Mouse (Mus musculus) cerebellum, adult 18-20 months (tissue): ENCODE measurements at regions not wholly inside any gene's neighbourhood (a gene's known extent, or its start where the extent isn't known, plus 50 kb on each side); places are given as distances from the start of the nearest gene placed in this dataset.

ENCODE experiments used
- DNase-seq, 2 experiments: peaks; one replicate each; pipeline ENCODE4 v3.0.0; 2021

GRCm38 (mm10) chr5:118978921-118979630 is 418.6 kb downstream of the Med13l start:
- DNase-seq: no peak

GRCm38 (mm10) chr5:118981046-118981445 is 420.6 kb downstream of the Med13l start:
- no peak for DNase-seq

DNA sequence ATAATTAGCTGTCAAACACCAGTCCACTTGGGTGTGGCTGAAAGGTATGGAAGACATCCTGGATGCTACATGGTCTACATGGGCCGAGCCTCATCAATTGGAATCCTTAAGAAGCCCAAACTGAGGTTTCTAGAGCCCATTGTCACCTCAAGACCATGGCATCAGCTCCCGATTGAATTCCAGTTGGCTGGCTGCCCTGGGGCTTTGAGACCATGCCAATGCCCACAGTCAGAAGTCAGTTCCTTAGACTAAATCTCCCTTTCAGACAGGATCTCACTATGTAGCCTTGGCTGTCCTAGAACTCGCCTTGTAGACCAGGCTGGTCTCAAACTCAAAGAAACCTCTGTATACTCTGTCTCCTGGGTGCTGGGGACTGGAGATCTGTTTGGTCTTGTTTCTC is 423.8 kb downstream of the Med13l start:
- no peak for DNase-seq

DNA sequence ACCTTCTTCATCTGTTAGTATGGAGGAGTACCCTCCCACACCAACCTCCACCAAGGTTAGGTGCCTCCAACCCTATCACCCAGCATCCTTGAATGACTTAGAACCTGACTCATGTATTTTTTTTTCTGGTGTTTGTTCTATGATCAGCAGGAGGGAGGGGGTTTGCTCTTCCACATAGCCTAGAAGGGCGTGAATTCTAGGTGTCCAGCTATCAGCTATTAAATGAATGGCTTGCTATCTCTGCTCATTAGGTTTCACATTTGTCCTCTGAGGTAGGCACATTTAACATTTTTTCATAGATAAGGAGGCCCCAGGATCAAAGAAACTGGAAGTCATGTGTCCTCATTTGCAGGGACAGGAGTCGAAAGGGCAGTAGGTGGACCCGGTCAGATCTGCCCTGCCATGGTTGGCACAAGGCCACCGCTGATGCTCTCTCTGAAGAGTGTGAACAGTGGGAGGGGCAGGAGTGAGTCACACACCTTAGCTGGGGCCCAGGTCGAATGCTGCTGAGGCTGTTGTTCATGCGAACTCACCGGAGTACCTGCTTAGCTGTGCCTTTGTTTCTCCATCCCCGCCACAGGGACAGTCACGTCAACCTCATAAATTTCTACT is 424.4 kb downstream of the Med13l start:
- DNase-seq: no peak

DNA sequence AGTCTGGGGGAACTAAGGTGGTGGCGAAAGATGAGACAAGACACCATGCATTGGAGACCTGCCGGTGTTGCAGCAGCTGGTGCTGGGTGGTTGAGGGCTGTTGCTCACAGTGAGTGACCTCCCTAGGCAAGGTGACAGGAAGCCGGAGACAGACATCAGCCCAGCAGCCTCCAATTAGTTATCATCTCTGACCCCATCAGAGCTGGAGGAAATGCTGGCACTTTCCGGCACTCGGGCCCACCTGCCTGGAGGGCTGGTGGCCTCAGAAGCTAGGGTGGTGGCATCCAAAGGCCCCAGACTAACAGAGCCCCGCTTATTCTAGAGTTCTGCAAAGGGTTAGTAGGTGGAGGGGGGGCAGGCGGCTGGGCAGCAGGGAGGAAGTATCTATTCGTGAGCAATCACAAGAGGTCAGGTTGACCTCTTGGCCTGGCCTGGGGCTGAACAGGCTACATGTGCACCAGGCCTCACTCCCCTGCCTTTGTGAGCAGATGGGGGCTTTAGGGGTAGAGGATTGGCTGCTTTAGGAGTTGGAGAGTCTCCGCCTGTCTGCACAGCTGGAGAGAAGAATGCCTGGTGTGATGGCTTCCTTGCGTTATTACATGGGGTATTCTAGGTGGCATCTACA is 427.0 kb downstream of the Med13l start:
- DNase-seq: no peak

GRCm38 (mm10) chr5:118999124-118999523 is 438.6 kb downstream of the Med13l start:
- DNase-seq: no peak

DNA sequence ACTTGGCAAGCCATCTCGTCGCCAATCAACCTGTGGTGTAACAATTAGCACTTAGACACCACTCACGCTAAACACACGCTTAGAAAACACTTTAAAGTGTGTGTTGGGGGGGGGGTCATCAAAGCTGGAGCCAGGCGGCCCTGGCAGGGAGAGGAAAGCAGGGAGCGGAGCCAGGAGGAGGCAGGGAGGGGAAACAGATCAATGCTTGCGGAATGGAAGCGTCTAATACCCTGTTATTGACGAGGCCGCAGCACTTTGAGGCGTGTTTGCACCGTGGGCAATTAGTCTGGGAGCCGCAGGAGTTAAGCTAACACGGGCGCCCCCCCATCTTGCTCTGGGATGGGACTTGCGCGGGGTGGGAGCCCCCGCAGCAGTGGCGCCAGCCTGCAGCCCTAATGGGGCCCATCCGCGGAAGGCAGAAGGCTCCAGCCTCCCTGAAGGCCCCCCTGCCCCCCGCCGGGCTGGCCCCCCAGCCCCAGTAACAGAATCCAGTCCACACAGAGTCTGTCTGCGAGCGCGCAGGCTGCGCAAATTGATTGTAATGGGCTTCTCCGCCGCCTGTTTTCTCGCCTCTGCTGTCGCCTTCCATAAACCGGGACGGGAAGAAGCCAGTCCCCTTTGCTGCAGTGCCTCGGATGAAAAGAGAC is 445.5 kb downstream of the Med13l start:
- DNase-seq: no peak

GRCm38 (mm10) chr5:119010048-119010447 is 449.6 kb downstream of the Med13l start:
- no peak for DNase-seq

GRCm38 (mm10) chr5:119015181-119015580 is 454.7 kb downstream of the Med13l start:
- no peak for DNase-seq

GRCm38 (mm10) chr5:119015606-119016255 is 455.3 kb downstream of the Med13l start:
- no peak for DNase-seq

DNA sequence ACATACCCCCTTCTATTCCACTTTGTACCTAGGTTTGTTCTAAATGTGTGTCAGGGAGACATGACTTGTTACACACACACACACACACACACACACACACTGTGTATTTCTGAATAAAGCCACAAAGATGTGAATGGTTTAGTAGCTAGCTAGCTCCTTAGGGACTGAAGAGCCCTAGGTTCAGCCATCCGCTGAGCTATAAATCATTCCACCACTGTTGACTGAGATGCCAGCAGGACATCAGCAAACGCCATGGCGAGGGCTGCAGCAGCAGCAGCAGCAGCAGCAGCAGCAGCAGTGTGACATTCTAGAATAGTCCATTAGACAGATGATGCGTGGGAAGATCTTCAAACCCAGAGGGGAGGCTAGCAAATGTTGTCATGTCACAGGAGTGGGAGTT is 455.9 kb downstream of the Med13l start:
- no peak for DNase-seq

GRCm38 (mm10) chr5:119023947-119024346 is 463.5 kb downstream of the Med13l start:
- DNase-seq: no peak

DNA sequence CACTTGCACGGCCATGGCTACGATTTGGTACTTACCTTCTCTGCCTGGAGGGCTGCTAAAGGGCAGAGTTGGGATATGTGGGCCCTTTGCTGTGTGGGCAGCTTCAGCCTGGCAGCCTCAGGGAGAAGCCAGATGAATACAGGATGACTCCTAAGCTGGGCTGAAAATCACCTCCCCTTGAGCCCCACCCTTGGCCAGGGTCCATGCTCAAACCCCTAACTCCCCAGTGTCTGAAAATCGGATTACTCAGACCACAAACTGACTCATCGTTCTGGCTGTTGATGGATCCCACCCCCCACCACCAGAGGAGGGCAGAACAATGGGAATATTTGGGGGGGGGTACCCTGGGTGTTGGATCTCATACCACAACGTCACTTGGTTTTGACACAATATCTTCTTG is 471.6 kb downstream of the Med13l start:
- DNase-seq: no peak

GRCm38 (mm10) chr5:119044548-119044947 is 484.1 kb downstream of the Med13l start:
- no peak for DNase-seq

- DNase-seq: no peak
Measured at GRCm38 (mm10) chr5:119047581-119047980, 487.1 kb downstream of the Med13l start.

GRCm38 (mm10) chr5:119052354-119052996 is 492.0 kb downstream of the Med13l start:
- no peak for DNase-seq

- no peak for DNase-seq
Measured at GRCm38 (mm10) chr5:119053738-119054137, 493.3 kb downstream of the Med13l start.

GRCm38 (mm10) chr5:119054393-119054792 is 493.9 kb downstream of the Med13l start:
- DNase-seq: no peak

- DNase-seq: peak; percentile 27 to 41
Measured at GRCm38 (mm10) chr5:119055430-119055829, 495.0 kb downstream of the Med13l start.

DNA sequence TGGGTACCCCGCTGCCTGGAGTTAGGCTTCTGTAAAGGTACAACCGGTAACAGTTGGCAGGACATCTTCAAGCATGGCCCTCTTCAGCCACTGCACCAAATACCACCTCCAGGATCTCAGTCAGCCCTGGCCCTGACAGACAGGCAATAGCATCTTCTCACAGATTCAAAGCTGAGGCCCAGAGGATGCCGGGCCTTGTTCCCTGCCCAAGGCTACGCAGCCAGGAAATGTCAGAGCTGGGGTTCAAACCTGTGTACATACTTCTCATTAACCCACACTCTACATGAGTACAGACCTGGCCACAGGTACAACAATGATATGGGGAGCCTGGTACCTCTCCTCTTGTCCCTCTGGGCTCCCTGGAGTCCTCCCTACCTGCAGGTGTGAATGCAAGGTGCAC is 497.3 kb downstream of the Med13l start:
- DNase-seq: no peak

DNA sequence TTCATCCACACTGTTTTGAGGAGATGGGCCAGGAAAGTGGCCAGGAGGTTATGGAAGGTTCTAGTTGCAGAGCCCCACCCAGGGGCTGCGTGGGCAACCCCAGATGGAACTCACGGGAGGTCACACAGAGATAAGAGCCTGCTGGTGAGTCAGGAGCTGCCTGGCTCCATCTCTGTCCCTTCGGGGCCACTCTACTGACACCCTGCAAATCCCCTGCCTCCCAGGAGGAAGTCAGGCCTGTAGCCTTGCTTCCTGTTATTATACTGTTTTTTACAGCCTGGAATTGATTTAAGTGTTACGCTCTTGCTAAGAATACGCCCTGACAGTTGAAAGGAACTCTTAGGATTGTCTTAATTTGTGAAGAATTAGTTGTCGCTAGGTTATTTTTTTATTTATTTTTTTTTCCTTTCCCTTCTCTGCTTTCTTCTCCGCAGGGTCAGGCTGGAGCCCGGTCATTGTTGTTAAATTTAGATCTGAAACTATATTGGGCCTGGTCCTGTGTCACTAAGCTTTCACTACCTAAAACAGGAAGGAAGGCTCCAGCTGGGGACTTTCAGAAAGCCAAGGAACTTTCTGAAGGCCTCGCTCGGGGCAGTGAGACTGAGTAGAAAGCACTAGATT is 497.9 kb downstream of the Med13l start:
- DNase-seq: no peak

DNA sequence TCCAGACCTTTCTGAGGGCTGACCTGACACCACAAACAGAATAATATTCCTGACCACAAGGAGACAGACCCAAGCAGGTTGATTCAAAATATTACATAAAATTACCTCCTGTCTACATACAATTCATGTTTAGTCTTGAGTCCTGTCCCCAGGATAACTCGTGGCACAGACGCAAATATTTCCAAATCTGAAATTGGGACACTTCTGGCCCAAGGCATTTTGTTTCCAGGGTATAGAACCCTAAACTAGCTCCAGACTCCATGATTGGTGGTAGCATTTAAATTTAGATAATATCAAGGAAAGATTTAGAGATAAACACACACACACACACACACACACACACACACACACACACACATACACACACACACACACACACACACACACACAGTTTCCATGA is 498.7 kb downstream of the Med13l start:
- no peak for DNase-seq
